Comparison of ENCODE assay signal across 21 mouse cellular contexts in the genomic region with DNA sequence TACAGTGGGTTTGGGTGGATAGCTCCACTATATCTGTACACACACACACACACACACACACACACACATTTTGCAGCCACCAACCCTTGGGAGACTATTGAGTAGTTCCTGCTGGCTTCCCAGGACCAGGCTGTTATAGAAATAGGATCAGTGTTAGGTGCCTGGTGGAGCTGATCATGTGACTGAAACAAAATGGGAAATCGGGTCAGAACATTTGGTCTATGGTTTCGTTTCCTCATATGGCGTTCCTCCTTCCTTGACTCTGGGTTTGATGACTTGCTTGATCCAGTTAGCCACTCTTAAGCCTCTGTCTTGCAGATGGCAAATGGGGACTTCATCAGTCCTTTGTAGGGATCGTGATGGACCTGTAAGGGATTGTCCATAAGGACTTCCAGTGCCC. TPM values are rescaled to one million over a fixed set of nuclear protein-coding genes. Genes with fewer than 3 reads are reported as not detected.
DNase-seq lines count a peak whose midpoint lies in the region; ATAC-seq and TF ChIP-seq lines count a peak whose summit lies in the region.
"Had no signal": no experiment of that assay in that cellular context is flagged by ENCODE, and none has a peak within 500 bp of the region (broad histone marks: within the 10 kb centered on the region; RNA-seq: fewer than 3 reads in every experiment).

No protein-coding gene starts in this region.

- H3K27ac ChIP-seq in intestine, postnatal 0 days (ENCODE audit: low read depth, low read length) = no peak overlapping the region
- H3K27ac ChIP-seq: embryonic facial prominence, embryonic 12.5 days; heart, embryonic 10.5 days; hindbrain, embryonic 10.5 days; hindbrain, embryonic 14.5 days had no signal

- ATAC-seq in granulocyte monocyte progenitor cell, adult 5-6 weeks (replicated peaks; ENCODE audit: poor library complexity, severe bottlenecking) = peak; percentile 49
- peak; percentile 79 for ATAC-seq in monocyte, adult 5-6 weeks (replicated peaks; ENCODE audit: insufficient number of reproducible peaks, low FRiP score, low TSS enrichment, poor library complexity, severe bottlenecking)
- no peak for ATAC-seq in intestine, postnatal 0 days
- ATAC-seq: activated CD4-positive, CD25-positive, alpha-beta regulatory T cell, adult 4 months; forebrain, embryonic 16.5 days; Patski had no signal

- 91% methylated on average over 4 of the region's 4 CpGs for WGBS in intestine, postnatal 0 days

- H3K4me3 ChIP-seq in intestine, postnatal 0 days (ENCODE audit: low read depth, low read length) = no peak overlapping the region
- H3K4me3 ChIP-seq: embryonic facial prominence, embryonic 12.5 days; heart, embryonic 10.5 days; hindbrain, embryonic 10.5 days had no signal

- H3K27me3 ChIP-seq in intestine, postnatal 0 days (replicated peaks; ENCODE audit: control insufficient read depth, insufficient read depth, low read length) = no peaks in the 10 kb centered on the region
- H3K27me3 ChIP-seq: embryonic facial prominence, embryonic 12.5 days; Patski had no signal

- intact Hi-C loops in heart, postnatal 10 days (cut with DNase I) = no loop called here

- peak; percentile 93 for DNase-seq in heart, adult 11 months
- DNase-seq in heart, postnatal 10 days = no peak
- DNase-seq in lung, postnatal 36 days = peak; percentile 25
- no peak for DNase-seq in lung, postnatal 14 days
- DNase-seq in thymus, postnatal 36 days = no peak
- DNase-seq: adrenal gland, postnatal 14 days; cerebellum, adult 18-20 months; cerebellum, adult 9-11 months; gastrocnemius, postnatal 14 days; heart, postnatal 14 days had no signal

- no peaks in the 10 kb centered on the region for H3K4me1 ChIP-seq in intestine, postnatal 0 days (replicated peaks; ENCODE audit: control insufficient read depth, insufficient read depth, low read length)
- H3K4me1 ChIP-seq: embryonic facial prominence, embryonic 12.5 days; hindbrain, embryonic 10.5 days had no signal

- no peak for TF ChIP-seq CTCF in intestine, postnatal 0 days (IDR thresholded peaks at IDR 0.05; ENCODE audit: low read depth)

- H3K4me2 ChIP-seq in intestine, postnatal 0 days (replicated peaks; ENCODE audit: low read depth) = no peak overlapping the region
- H3K4me2 ChIP-seq: embryonic facial prominence, embryonic 12.5 days; hindbrain, embryonic 14.5 days had no signal

- no peak overlapping the region for H3K9ac ChIP-seq in intestine, postnatal 0 days (ENCODE audit: low read depth, low read length)
- H3K9ac ChIP-seq: embryonic facial prominence, embryonic 12.5 days; hindbrain, embryonic 14.5 days had no signal

- H3K36me3 ChIP-seq in intestine, postnatal 0 days (ENCODE audit: control insufficient read depth, insufficient read depth) = no peaks in the 10 kb centered on the region
- H3K36me3 ChIP-seq: embryonic facial prominence, embryonic 12.5 days; heart, embryonic 10.5 days; hindbrain, embryonic 10.5 days had no signal

- no peaks in the 10 kb centered on the region for H3K9me3 ChIP-seq in intestine, postnatal 0 days (ENCODE audit: control insufficient read depth)
- H3K9me3 ChIP-seq: embryonic facial prominence, embryonic 12.5 days; heart, embryonic 10.5 days; hindbrain, embryonic 10.5 days had no signal

RNA-seq across cellular contexts. Expression of a gene that starts 31.1 kb away (rescaled TPM):
- 10 to 100 TPM; 20.9 to 22.7 TPM for total RNA-seq in heart, postnatal 10 days (2021)
- 21.2 and 21.7 TPM in 2 replicates for total RNA-seq in granulocyte monocyte progenitor cell, adult 5-6 weeks (2014; fragmentation: Nextera tagmentation)
- total RNA-seq in granulocyte monocyte progenitor cell, adult 5-6 weeks (2017) = 21.9 and 22.8 TPM in 2 replicates
- 9.8 to 11.6 TPM (median 11.4 TPM) in 3 replicates for total RNA-seq in monocyte, adult 5-6 weeks (2017)
- polyA plus RNA-seq in intestine, postnatal 0 days (2015; fragmentation: Nextera tagmentation; extraction: Ambion mirVana) = 17.4 and 18.5 TPM in 2 replicates

RNA-seq across cellular contexts. Expression of a gene that starts 44.6 kb away (rescaled TPM):
- total RNA-seq in heart, postnatal 10 days (2021) = under 1 TPM; 0.60 to 0.99 TPM
- not detected in 2 replicates for total RNA-seq in granulocyte monocyte progenitor cell, adult 5-6 weeks (2014; fragmentation: Nextera tagmentation)
- total RNA-seq in granulocyte monocyte progenitor cell, adult 5-6 weeks (2017) = 0.72 and 3.1 TPM in 2 replicates
- total RNA-seq in monocyte, adult 5-6 weeks (2017) = 5.2 to 9.9 TPM (median 9.1 TPM) in 3 replicates
- polyA plus RNA-seq in intestine, postnatal 0 days (2015; fragmentation: Nextera tagmentation; extraction: Ambion mirVana) = 0.60 TPM in 2 replicates
- polyA plus RNA-seq: forebrain, embryonic 11.5 days had no signal

Comparison
In these comparisons a context has a peak if more than half of its experiments do, and no peak if none do; other contexts are left out.
1. DNase-seq: peak in heart, adult 11 months (single experiment) and lung, postnatal 36 days (single experiment); none in heart, postnatal 10 days (0 of 2), lung, postnatal 14 days (single experiment) and thymus, postnatal 36 days (0 of 2).